Mouse (Mus musculus): Measurements from ENCODE around the gene Otof. TPM values are rescaled to one million over a fixed set of nuclear protein-coding genes. Genes with fewer than 3 reads are reported as not detected.

Otof gene
- polyA plus RNA-seq, 1 experiment from 2014 or later: 1.2 TPM

- WGBS: 81% methylated on average over 4 of the region's 4 CpGs
- ATAC-seq: no peak
- Histone ChIP-seq H3K36me3 (no peaks in the 10 kb centered on the region), H3K27me3 (no peaks in the 10 kb centered on the region), H3K27ac (no peak overlapping the region), H3K9ac (replicated peaks) (no peak overlapping the region), H3K4me1 (replicated peaks) (0 out of 2 replicates have a peak, but pooled peaks cover 4% of the 10 kb centered on the region), H3K4me2 (replicated peaks) (no peak overlapping the region), H3K4me3 (replicated peaks) (no peak overlapping the region), H3K9me3 (no peaks in the 10 kb centered on the region)
Measured at GRCm38 (mm10) chr5:30423121-30423520, 38.6 kb downstream of the Otof start.

- no peaks in the 10 kb centered on the region for H3K36me3 ChIP-seq
- peaks cover 14% of the 10 kb centered on the region for H3K4me1 ChIP-seq (replicated peaks)
- 0 out of 2 replicates have a peak, but pooled peaks have one; percentile 37 for ATAC-seq
- 25% methylated on average over 5 of the region's 5 CpGs for WGBS
- no peak overlapping the region for H3K4me3 ChIP-seq (replicated peaks)
- H3K9ac ChIP-seq (replicated peaks): no peak overlapping the region
- H3K27me3 ChIP-seq: no peaks in the 10 kb centered on the region
- no peak overlapping the region; the same call in 1 of the 2 replicates for H3K27ac ChIP-seq
- no peak overlapping the region for H3K4me2 ChIP-seq (replicated peaks)
- no peaks in the 10 kb centered on the region for H3K9me3 ChIP-seq
Measured at GRCm38 (mm10) chr5:30416665-30417064, 45.1 kb downstream of the Otof start.

- H3K27ac ChIP-seq: no peak overlapping the region; the same call in 1 of the 2 replicates
- peaks cover 21% of the 10 kb centered on the region for H3K4me1 ChIP-seq (replicated peaks)
- H3K9me3 ChIP-seq: no peaks in the 10 kb centered on the region
- H3K4me2 ChIP-seq (replicated peaks): no peak overlapping the region
- no peak overlapping the region for H3K9ac ChIP-seq (replicated peaks)
- no peaks in the 10 kb centered on the region for H3K36me3 ChIP-seq
- no peak for ATAC-seq
- H3K27me3 ChIP-seq: no peaks in the 10 kb centered on the region
- H3K4me3 ChIP-seq (replicated peaks): no peak overlapping the region
- 64% methylated on average over 4 of the region's 4 CpGs for WGBS
Measured at GRCm38 (mm10) chr5:30415876-30416275, 45.9 kb downstream of the Otof start.

- no peaks in the 10 kb centered on the region for H3K36me3 ChIP-seq
- H3K4me3 ChIP-seq (replicated peaks): no peak overlapping the region
- H3K4me2 ChIP-seq (replicated peaks): no peak overlapping the region
- peaks cover 21% of the 10 kb centered on the region for H3K4me1 ChIP-seq (replicated peaks)
- ATAC-seq: no peak
- H3K27ac ChIP-seq: no peak overlapping the region
- no peaks in the 10 kb centered on the region for H3K9me3 ChIP-seq
- WGBS: 77% methylated on average over 2 of the region's 2 CpGs
- H3K9ac ChIP-seq (replicated peaks): no peak overlapping the region
- no peaks in the 10 kb centered on the region for H3K27me3 ChIP-seq
Measured at GRCm38 (mm10) chr5:30415381-30415780, 46.4 kb downstream of the Otof start.

GRCm38 (mm10) chr5:30411524-30411923 lies 50.2 kb downstream of the Otof start:
- H3K4me3 ChIP-seq (replicated peaks): no peak overlapping the region
- H3K4me2 ChIP-seq (replicated peaks): no peak overlapping the region
- peaks cover 25% of the 10 kb centered on the region for H3K4me1 ChIP-seq (replicated peaks)
- H3K27me3 ChIP-seq: no peaks in the 10 kb centered on the region
- 0 out of 2 replicates have a peak, but pooled peaks have one; percentile 14 for ATAC-seq
- WGBS: 50% methylated on average over 10 of the region's 10 CpGs
- no peaks in the 10 kb centered on the region for H3K9me3 ChIP-seq
- no peaks in the 10 kb centered on the region for H3K36me3 ChIP-seq
- H3K9ac ChIP-seq (replicated peaks): no peak overlapping the region
- no peak overlapping the region for H3K27ac ChIP-seq

GRCm38 (mm10) chr5:30406876-30407275 lies 54.9 kb downstream of the Otof start:
- ATAC-seq: peak; percentile 69
- no peaks in the 10 kb centered on the region for H3K27me3 ChIP-seq
- no peak overlapping the region for H3K9ac ChIP-seq (replicated peaks)
- peak overlapping the region; percentile 44 for H3K4me2 ChIP-seq (replicated peaks)
- H3K4me3 ChIP-seq (replicated peaks): no peak overlapping the region
- H3K4me1 ChIP-seq (replicated peaks): peaks cover 18% of the 10 kb centered on the region
- no peaks in the 10 kb centered on the region for H3K9me3 ChIP-seq
- no peaks in the 10 kb centered on the region for H3K36me3 ChIP-seq
- no peak overlapping the region for H3K27ac ChIP-seq
- WGBS: 5% methylated on average over 9 of the region's 9 CpGs

GRCm38 (mm10) chr5:30401165-30401564 lies 60.6 kb downstream of the Otof start:
- H3K36me3 ChIP-seq: no peaks in the 10 kb centered on the region
- no peak overlapping the region for H3K4me3 ChIP-seq (replicated peaks)
- no peak overlapping the region for H3K9ac ChIP-seq (replicated peaks)
- 9% methylated on average over 8 of the region's 8 CpGs for WGBS
- no peak overlapping the region for H3K4me2 ChIP-seq (replicated peaks)
- no peaks in the 10 kb centered on the region for H3K9me3 ChIP-seq
- H3K4me1 ChIP-seq (replicated peaks): peaks cover 8% of the 10 kb centered on the region; the same call in 1 of the 2 replicates
- no peaks in the 10 kb centered on the region for H3K27me3 ChIP-seq
- H3K27ac ChIP-seq: no peak overlapping the region
- no peak for ATAC-seq

GRCm38 (mm10) chr5:30400521-30400920 lies 61.2 kb downstream of the Otof start:
- H3K27ac ChIP-seq: no peak overlapping the region
- WGBS: 79% methylated on average over 5 of the region's 5 CpGs
- ATAC-seq: no peak

GRCm38 (mm10) chr5:30391473-30391872 lies 70.3 kb downstream of the Otof start:
- Histone ChIP-seq H3K9ac (replicated peaks) (no peak overlapping the region), H3K9me3 (no peaks in the 10 kb centered on the region), H3K27me3 (no peaks in the 10 kb centered on the region), H3K4me2 (replicated peaks) (no peak overlapping the region), H3K27ac (no peak overlapping the region), H3K36me3 (no peaks in the 10 kb centered on the region), H3K4me3 (replicated peaks) (no peak overlapping the region), H3K4me1 (replicated peaks) (no peaks in the 10 kb centered on the region)
- ATAC-seq: peak; percentile 40; the same call in 1 of the 2 replicates
- WGBS: 24% methylated on average over 7 of the region's 7 CpGs

More at GRCm38 (mm10) chr5:30400521-30400920, 61.2 kb downstream of the Otof start:
- Histone ChIP-seq H3K27me3 (no peaks in the 10 kb centered on the region), H3K36me3 (no peaks in the 10 kb centered on the region), H3K9ac (replicated peaks) (no peak overlapping the region), H3K4me1 (replicated peaks) (peaks cover 8% of the 10 kb centered on the region; the same call in 1 of the 2 replicates), H3K9me3 (no peaks in the 10 kb centered on the region), H3K4me2 (replicated peaks) (no peak overlapping the region), H3K4me3 (replicated peaks) (no peak overlapping the region)

- Histone ChIP-seq H3K27ac (no peak overlapping the region), H3K9me3 (no peaks in the 10 kb centered on the region), H3K9ac (replicated peaks) (no peak overlapping the region), H3K27me3 (no peaks in the 10 kb centered on the region), H3K36me3 (no peaks in the 10 kb centered on the region), H3K4me1 (replicated peaks) (no peaks in the 10 kb centered on the region), H3K4me3 (replicated peaks) (no peak overlapping the region), H3K4me2 (replicated peaks) (no peak overlapping the region)
- 91% methylated on average over 5 of the region's 5 CpGs for WGBS
- no peak for ATAC-seq
Measured at GRCm38 (mm10) chr5:30389836-30390235, 71.9 kb downstream of the Otof start.

- no peak overlapping the region for H3K4me3 ChIP-seq (replicated peaks)
- no peak overlapping the region for H3K9ac ChIP-seq (replicated peaks)
- no peak for ATAC-seq
- H3K36me3 ChIP-seq: no peaks in the 10 kb centered on the region
- no peak overlapping the region for H3K27ac ChIP-seq
- no peaks in the 10 kb centered on the region for H3K9me3 ChIP-seq
- H3K4me2 ChIP-seq (replicated peaks): no peak overlapping the region
- H3K4me1 ChIP-seq (replicated peaks): no peaks in the 10 kb centered on the region
- H3K27me3 ChIP-seq: no peaks in the 10 kb centered on the region
- 79% methylated on average over 6 of the region's 6 CpGs for WGBS
Measured at GRCm38 (mm10) chr5:30387726-30388125, 74.0 kb downstream of the Otof start.

GRCm38 (mm10) chr5:30382876-30383275 lies 78.9 kb downstream of the Otof start:
- WGBS: 65% methylated on average over 7 of the region's 7 CpGs
- Histone ChIP-seq H3K9ac (replicated peaks) (no peak overlapping the region), H3K4me2 (replicated peaks) (no peak overlapping the region), H3K36me3 (no peaks in the 10 kb centered on the region), H3K4me1 (replicated peaks) (no peaks in the 10 kb centered on the region), H3K27ac (no peak overlapping the region), H3K27me3 (no peaks in the 10 kb centered on the region), H3K9me3 (no peaks in the 10 kb centered on the region), H3K4me3 (replicated peaks) (no peak overlapping the region)
- ATAC-seq: no peak

- no peaks in the 10 kb centered on the region for H3K4me1 ChIP-seq (replicated peaks)
- H3K9me3 ChIP-seq: no peaks in the 10 kb centered on the region
- no peaks in the 10 kb centered on the region for H3K27me3 ChIP-seq
- H3K36me3 ChIP-seq: no peaks in the 10 kb centered on the region
- no peak overlapping the region for H3K9ac ChIP-seq (replicated peaks)
- H3K4me3 ChIP-seq (replicated peaks): no peak overlapping the region
- ATAC-seq: no peak
- 87% methylated on average over 5 of the region's 5 CpGs for WGBS
- no peak overlapping the region for H3K27ac ChIP-seq
- H3K4me2 ChIP-seq (replicated peaks): no peak overlapping the region
Measured at GRCm38 (mm10) chr5:30369426-30369825, 92.3 kb downstream of the Otof start.

Measured in midbrain, embryonic 13.5 days (tissue).